Mouse (Mus musculus) CH12.LX (cell line): ENCODE measurements around the gene Nudt21. TPM values are rescaled to one million over a fixed set of nuclear protein-coding genes. Genes with fewer than 3 reads are reported as not detected.

Experiments
- DNase-seq: peaks from one replicate; pipeline ENCODE4 v3.0.0-alpha.2; 2013; ENCODE audit errors: extremely low read depth
- H3K27ac ChIP-seq: 2 replicates; pipeline ENCODE4 v1.5.1; 2012; ENCODE audit warnings: low read depth, mild to moderate bottlenecking, control low read depth, moderate library complexity; ENCODE audit not compliant: insufficient read depth
- H3K27me3 ChIP-seq: replicated peaks from 2 replicates; pipeline ENCODE3; 2012; ENCODE audit warnings: inconsistent platforms
- H3K36me3 ChIP-seq, 2 experiments: replicated peaks in 1 of 2; 2 replicates each; pipeline versions ENCODE3 to v1.6.1; 2012; ENCODE audit warnings: inconsistent platforms in 1 of 2, low read length in 1 of 2, mild to moderate bottlenecking in 1 of 2, mixed read lengths in 1 of 2, moderate library complexity in 1 of 2; ENCODE audit not compliant: control insufficient read depth in 1 of 2, insufficient read depth in 1 of 2
- H3K4me1 ChIP-seq, 2 experiments: 2 replicates each; pipeline ENCODE4 v1.6.1; 2012; ENCODE audit warnings: inconsistent platforms in 1 of 2, moderate library complexity in 1 of 2; ENCODE audit not compliant: insufficient read depth in 2 of 2, control insufficient read depth in 1 of 2
- H3K4me2 ChIP-seq: 2 replicates; pipeline ENCODE4 v1.6.1; 2012; ENCODE audit warnings: low read depth, mild to moderate bottlenecking, control low read depth; ENCODE audit not compliant: poor library complexity, insufficient read depth, severe bottlenecking
- H3K4me3 ChIP-seq, 3 experiments: fragments of 150-350 bp in 1 of 3; sonication (generic) in 1 of 3; replicated peaks in 1 of 3; 2 replicates each; pipeline versions ENCODE3 to v1.5.1; 2011 to 2012; ENCODE audit warnings: low read depth in 2 of 3, low read length in 2 of 3, mild to moderate bottlenecking in 2 of 3, moderate library complexity in 2 of 3, control low read depth in 1 of 3, improper control_type of control experiment in 1 of 3, inconsistent platforms in 1 of 3, mixed read lengths in 1 of 3; ENCODE audit not compliant: poor library complexity in 1 of 3
- H3K79me2 ChIP-seq: replicated peaks from 2 replicates; pipeline ENCODE4 v1.6.1; 2012; ENCODE audit warnings: mild to moderate bottlenecking, moderate library complexity; ENCODE audit not compliant: control insufficient read depth, poor library complexity, insufficient read depth, severe bottlenecking; ENCODE audit errors: extremely low read depth
- H3K9ac ChIP-seq: 2 replicates; pipeline ENCODE4 v1.6.1; 2012; ENCODE audit warnings: low read depth, mild to moderate bottlenecking, control low read depth, moderate library complexity; ENCODE audit not compliant: insufficient read depth
- H3K9me3 ChIP-seq: replicated peaks from 2 replicates; pipeline ENCODE3; 2012; ENCODE audit warnings: low read length, inconsistent platforms, mixed read lengths
- CHD1 ChIP-seq: IDR thresholded peaks from 2 replicates; pipeline ENCODE4 v1.6.1; 2012; ENCODE audit warnings: low read depth, low read length, improper control_type of control experiment, inconsistent platforms
- CHD2 ChIP-seq: IDR thresholded peaks from 2 replicates; pipeline ENCODE4 v1.6.1; 2011; ENCODE audit warnings: low read length, improper control_type of control experiment
- E2F4 ChIP-seq: IDR thresholded peaks from 2 replicates; pipeline ENCODE4 v1.6.1; 2011; ENCODE audit warnings: low read depth, low read length, improper control_type of control experiment; ENCODE audit not compliant: insufficient replicate concordance
- ELF1 ChIP-seq: IDR thresholded peaks from 2 replicates; pipeline ENCODE4 v1.6.1; 2014; ENCODE audit warnings: low read depth, mild to moderate bottlenecking, inconsistent platforms, low read length, improper control_type of control experiment
- EP300 ChIP-seq: IDR thresholded peaks from 2 replicates; pipeline ENCODE4 v1.6.1; 2011; ENCODE audit warnings: low read length, improper control_type of control experiment
- ETS1 ChIP-seq: conservative IDR thresholded peaks from 2 replicates; pipeline ENCODE4 v1.6.1; 2012; ENCODE audit warnings: low read depth, mild to moderate bottlenecking, inconsistent platforms, low read length, improper control_type of control experiment, moderate library complexity
- GABPA ChIP-seq: IDR thresholded peaks from 2 replicates; pipeline ENCODE4 v1.6.1; 2012; ENCODE audit warnings: low read depth, low read length, improper control_type of control experiment, inconsistent platforms; ENCODE audit not compliant: insufficient replicate concordance
- MAX ChIP-seq: IDR thresholded peaks from 2 replicates; pipeline ENCODE4 v1.6.1; 2011; ENCODE audit warnings: low read length, improper control_type of control experiment
- MAZ ChIP-seq: IDR thresholded peaks from 2 replicates; pipeline ENCODE4 v1.6.1; 2012; ENCODE audit warnings: low read depth, mild to moderate bottlenecking, inconsistent platforms, low read length, improper control_type of control experiment, moderate library complexity
- MEF2A ChIP-seq: IDR thresholded peaks from 2 replicates; pipeline ENCODE4 v1.6.1; 2014; ENCODE audit warnings: low read depth, mild to moderate bottlenecking, inconsistent platforms, low read length, improper control_type of control experiment, borderline replicate concordance
- NELFE ChIP-seq: IDR thresholded peaks from 2 replicates; pipeline ENCODE4 v1.6.1; 2011; ENCODE audit warnings: low read depth, low read length, improper control_type of control experiment
- PAX5 ChIP-seq: IDR thresholded peaks from 2 replicates; pipeline ENCODE4 v1.6.1; 2012; ENCODE audit warnings: low read length, inconsistent platforms, mixed read lengths
- POLR2A ChIP-seq: IDR thresholded peaks from 2 replicates; pipeline ENCODE4 v1.6.1; 2011; ENCODE audit warnings: low read depth, mild to moderate bottlenecking, improper control_type of control experiment, low read length
- POLR2AphosphoS2 ChIP-seq: IDR thresholded peaks from 2 replicates; pipeline ENCODE4 v1.6.1; 2011; ENCODE audit warnings: low read depth, low read length, improper control_type of control experiment
- RAD21 ChIP-seq: IDR thresholded peaks from 2 replicates; pipeline ENCODE4 v1.6.1; 2011; ENCODE audit warnings: low read depth, mild to moderate bottlenecking, low read length, improper control_type of control experiment, moderate library complexity
- RCOR1 ChIP-seq: conservative IDR thresholded peaks from 2 replicates; pipeline ENCODE4 v1.6.1; 2012; ENCODE audit warnings: low read depth, mild to moderate bottlenecking, inconsistent platforms, low read length, improper control_type of control experiment
- SIN3A ChIP-seq: IDR thresholded peaks from 2 replicates; pipeline ENCODE4 v1.6.1; 2012; ENCODE audit warnings: low read length, improper control_type of control experiment, inconsistent platforms
- SMC3 ChIP-seq: IDR thresholded peaks from 2 replicates; pipeline ENCODE4 v1.6.1; 2011; ENCODE audit warnings: low read depth, low read length, improper control_type of control experiment
- TCF12 ChIP-seq: IDR thresholded peaks from 2 replicates; pipeline ENCODE4 v1.6.1; 2014; ENCODE audit warnings: low read depth, mild to moderate bottlenecking, inconsistent platforms, low read length, improper control_type of control experiment
- USF1 ChIP-seq: IDR thresholded peaks from 2 replicates; pipeline ENCODE4 v1.6.1; 2014; ENCODE audit warnings: low read depth, mild to moderate bottlenecking, inconsistent platforms, low read length, improper control_type of control experiment
- ZC3H11A ChIP-seq: IDR thresholded peaks from 2 replicates; pipeline ENCODE4 v1.6.1; 2012; ENCODE audit warnings: low read depth, mild to moderate bottlenecking, inconsistent platforms, low read length, improper control_type of control experiment
- ZKSCAN1 ChIP-seq: IDR thresholded peaks from 2 replicates; pipeline ENCODE4 v1.6.1; 2012; ENCODE audit warnings: low read depth, inconsistent platforms, low read length, improper control_type of control experiment, borderline replicate concordance
- ZMIZ1 ChIP-seq: IDR thresholded peaks from 2 replicates; pipeline ENCODE4 v1.6.1; 2012; ENCODE audit warnings: low read depth, mild to moderate bottlenecking, inconsistent platforms, low read length, improper control_type of control experiment
- dilution Hi-C: fragments of 300-500 bp; cut with MboI; formaldehyde crosslinking; loops from 2 replicates; pipeline ENCODE4 v1.14.3; 2020; ENCODE audit warnings: low sequenced_read_pairs; ENCODE audit not compliant: extremely low pct_unique_long_range_greater_than_20kb, extremely low pct_ligation_motif_present
- in situ Hi-C: fragments of 300-500 bp; cut with MboI; formaldehyde crosslinking; loops from 3 replicates; pipeline ENCODE4 v1.14.3; 2019; ENCODE audit warnings: low sequenced_read_pairs, low pct_ligation_motif_present, low pct_unique_long_range_greater_than_20kb, mixed read lengths
- polyA plus RNA-seq: library from polyadenylated mRNA; unstranded; fragments of >175 nt; gene quantifications from 2 replicates; pipeline ENCODE4 v1.2.1, GENCODE M21; 2012; ENCODE audit warnings: low read depth; ENCODE audit not compliant: insufficient read length
- total RNA-seq, 2 experiments: library from RNA; depleted of rRNA; stranded (reverse); fragments of 300-350 nt in 1 of 2; fragments of >200 nt in 1 of 2; gene quantifications; 2 replicates each; pipeline ENCODE4 v1.2.3; 2012 to 2014

Nudt21 gene
- total and polyA plus RNA-seq, 3 experiments, result 91.0 to 247 (median 142) TPM

DNA sequence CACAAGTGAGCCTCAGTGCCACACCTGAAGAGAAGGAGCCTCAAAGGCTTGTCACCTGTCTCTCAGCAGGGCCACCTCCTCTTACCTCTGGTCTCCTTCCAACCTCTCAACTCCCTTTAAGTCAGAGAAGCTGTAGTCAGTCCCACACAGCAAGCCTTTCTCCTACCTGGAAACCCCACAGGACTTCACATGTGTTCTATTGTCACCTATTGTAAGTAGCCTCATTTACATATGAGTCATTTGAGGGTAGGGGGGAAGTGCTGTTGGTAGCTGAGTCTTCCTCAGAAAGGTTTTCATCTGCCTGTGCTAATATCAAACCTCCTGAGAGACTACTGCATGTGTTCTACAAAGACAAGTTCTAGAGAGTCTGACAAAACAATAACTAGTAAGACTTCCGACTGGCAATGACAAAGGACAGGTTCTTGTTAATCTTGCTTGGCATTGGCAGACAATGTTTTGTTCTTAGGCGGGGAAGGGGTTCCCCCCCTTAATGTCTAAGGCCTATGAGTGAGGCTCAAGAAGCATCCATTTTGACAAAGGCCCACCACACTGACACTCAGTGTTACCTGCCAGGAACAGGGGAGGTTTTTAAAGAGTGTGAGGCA is 26.6 kb downstream of the Nudt21 start (continued):
- TF ChIP-seq EP300, result peak; percentile 71
- TF ChIP-seq E2F4, result no peak
- TF ChIP-seq SMC3, result no peak
- TF ChIP-seq NELFE, result no peak
- TF ChIP-seq MAX, result peak; percentile 60; the same call in 1 of the 2 replicates
- TF ChIP-seq ZC3H11A, result no peak
- peak; percentile 56; the same call in 1 of the 2 replicates for TF ChIP-seq CHD2
- no peak for TF ChIP-seq MEF2A
- TF ChIP-seq POLR2AphosphoS2, result no peak
- TF ChIP-seq CHD1, result no peak
- 0 out of 2 replicates have a peak, but pooled peaks have one; percentile 23 for TF ChIP-seq POLR2A

DNA sequence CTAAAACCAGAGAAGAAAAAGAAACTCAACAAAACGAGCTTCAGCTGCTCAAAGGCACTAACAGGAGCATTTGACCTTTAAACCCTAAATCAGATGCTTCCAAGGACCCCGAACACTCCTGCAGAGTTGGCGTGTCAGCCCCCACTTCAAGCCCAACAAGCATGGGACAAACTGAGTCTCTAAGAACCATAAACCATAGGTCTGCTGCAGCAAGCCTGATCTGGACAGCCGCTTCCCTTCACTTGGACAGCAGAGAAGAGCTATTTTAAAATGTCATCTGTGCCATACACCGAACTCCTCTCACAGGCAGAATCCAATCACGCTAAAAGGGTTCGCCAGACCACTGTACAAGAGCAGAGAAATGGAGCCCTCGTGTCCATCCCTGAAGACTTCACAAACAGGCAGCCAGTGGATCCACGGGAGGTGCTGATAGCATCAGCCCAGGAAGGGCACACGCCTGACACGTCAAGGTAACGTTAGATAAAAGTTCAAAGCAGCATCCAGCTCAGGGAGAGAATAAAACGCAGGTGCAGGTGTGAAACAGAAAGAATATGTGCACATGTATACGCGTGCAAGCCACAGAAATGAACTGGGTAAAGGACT is 27.5 kb downstream of the Nudt21 start:
- H3K4me1 ChIP-seq, result peaks cover 12 to 47% of the 10 kb centered on the region in 2 experiments
- dilution Hi-C loops, result no loop called here
- H3K36me3 ChIP-seq, result peaks cover 7 to 23% of the 10 kb centered on the region in 2 experiments
- H3K9me3 ChIP-seq, result no peaks in the 10 kb centered on the region
- no peak overlapping the region for H3K9ac ChIP-seq
- in situ Hi-C loops, result no loop called here
- peak overlapping the region; percentile 67 for H3K27ac ChIP-seq
- peak overlapping the region in 1 of 3 experiments; percentile 2 for H3K4me3 ChIP-seq
- no peaks in the 10 kb centered on the region for H3K27me3 ChIP-seq
- no peak for DNase-seq
- H3K79me2 ChIP-seq, result peaks cover 58% of the 10 kb centered on the region
- TF ChIP-seq CHD1, result no peak
- TF ChIP-seq ZKSCAN1, result no peak
- no peak for TF ChIP-seq CHD2
- TF ChIP-seq RCOR1, result no peak
- TF ChIP-seq POLR2AphosphoS2, result no peak
- no peak for TF ChIP-seq MAX
- no peak for TF ChIP-seq RAD21
- no peak for TF ChIP-seq ELF1
- TF ChIP-seq ETS1, result no peak
- no peak for TF ChIP-seq ZMIZ1
- TF ChIP-seq GABPA, result no peak
- TF ChIP-seq SIN3A, result no peak
- TF ChIP-seq MAZ, result no peak
- no peak for TF ChIP-seq TCF12
- no peak for TF ChIP-seq USF1
- TF ChIP-seq PAX5, result no peak
- peak overlapping the region; percentile 97; the same call in 1 of the 2 replicates for H3K4me2 ChIP-seq
